Mouse (Mus musculus) olfactory bulb, adult 2 months (tissue): Measurements from ENCODE around the gene Ppp1r13b.

ENCODE experiments used
- CTCF ChIP-seq: fragments of 200-500 bp; IDR thresholded peaks from 2 replicates; pipeline ENCODE4 v1.5.1; 2012; ENCODE audit warnings: low read depth, mild to moderate bottlenecking, low read length, moderate library complexity; ENCODE audit not compliant: insufficient read depth
- POLR2A ChIP-seq: fragments of 200-500 bp; IDR thresholded peaks from 2 replicates; pipeline ENCODE4 v1.6.1; 2012; ENCODE audit warnings: mild to moderate bottlenecking, low read depth, low read length, moderate library complexity; ENCODE audit not compliant: insufficient read depth

- TF ChIP-seq POLR2A = no peak
- no peak for TF ChIP-seq CTCF
Observed at GRCm38 (mm10) chr12:111951701-111952100, 43.8 kb upstream of the Ppp1r13b start.
